Mouse (Mus musculus): Measurements from ENCODE around the gene Snx14. TPM values are rescaled to one million over a fixed set of nuclear protein-coding genes. Genes with fewer than 3 reads are reported as not detected.
A peak's percentile ranks its signal among the peaks of the same experiment; 100 is the strongest.

Snx14 gene
- polyA plus RNA-seq, 1 experiment from 2014 or later: 31.8 TPM

DNA sequence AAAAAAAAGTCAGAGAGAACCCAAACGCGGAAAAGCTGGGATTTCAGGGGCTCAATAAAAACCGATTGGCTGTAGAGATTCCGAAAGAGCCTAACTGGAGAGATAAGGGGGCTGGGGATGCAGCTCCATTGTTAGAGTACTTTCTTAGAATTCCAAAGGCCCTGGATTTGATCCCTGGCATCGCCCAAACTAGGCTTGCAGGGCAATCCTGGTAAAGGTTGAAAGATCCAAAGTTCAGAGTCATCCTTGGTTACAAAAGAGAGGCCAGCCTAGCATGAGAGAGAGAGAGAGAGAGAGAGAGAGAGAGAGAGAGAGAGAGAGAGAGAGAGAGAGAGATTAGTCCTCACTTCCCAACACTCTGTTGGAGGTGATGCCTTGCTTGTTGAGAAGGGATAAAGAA lies 110.1 kb downstream of the Snx14 start:
- H3K4me1 ChIP-seq (ENCODE audit: control insufficient read depth, insufficient read depth, low read length): peaks cover 5% of the 10 kb centered on the region; the same call in 1 of the 2 replicates
- H3K36me3 ChIP-seq (ENCODE audit: control insufficient read depth, insufficient read depth, low read length): no peaks in the 10 kb centered on the region
- no peaks in the 10 kb centered on the region for H3K9me3 ChIP-seq (ENCODE audit: control insufficient read depth, low read length)
- H3K4me2 ChIP-seq (ENCODE audit: low read length): no peak overlapping the region
- no peak overlapping the region for H3K4me3 ChIP-seq (replicated peaks; ENCODE audit: low read depth, low read length)
- 16% methylated on average over 5 of the region's 5 CpGs for WGBS
- peaks cover 15% of the 10 kb centered on the region; the same call in 1 of the 2 replicates for H3K27me3 ChIP-seq (ENCODE audit: control insufficient read depth, insufficient read depth, low read length)
- no peak for DNase-seq
- no peak overlapping the region for H3K9ac ChIP-seq (replicated peaks; ENCODE audit: low read length)
- no peak for ATAC-seq (ENCODE audit: low FRiP score, low TSS enrichment)
- H3K27ac ChIP-seq (replicated peaks; ENCODE audit: low read depth, low read length): no peak overlapping the region

DNA sequence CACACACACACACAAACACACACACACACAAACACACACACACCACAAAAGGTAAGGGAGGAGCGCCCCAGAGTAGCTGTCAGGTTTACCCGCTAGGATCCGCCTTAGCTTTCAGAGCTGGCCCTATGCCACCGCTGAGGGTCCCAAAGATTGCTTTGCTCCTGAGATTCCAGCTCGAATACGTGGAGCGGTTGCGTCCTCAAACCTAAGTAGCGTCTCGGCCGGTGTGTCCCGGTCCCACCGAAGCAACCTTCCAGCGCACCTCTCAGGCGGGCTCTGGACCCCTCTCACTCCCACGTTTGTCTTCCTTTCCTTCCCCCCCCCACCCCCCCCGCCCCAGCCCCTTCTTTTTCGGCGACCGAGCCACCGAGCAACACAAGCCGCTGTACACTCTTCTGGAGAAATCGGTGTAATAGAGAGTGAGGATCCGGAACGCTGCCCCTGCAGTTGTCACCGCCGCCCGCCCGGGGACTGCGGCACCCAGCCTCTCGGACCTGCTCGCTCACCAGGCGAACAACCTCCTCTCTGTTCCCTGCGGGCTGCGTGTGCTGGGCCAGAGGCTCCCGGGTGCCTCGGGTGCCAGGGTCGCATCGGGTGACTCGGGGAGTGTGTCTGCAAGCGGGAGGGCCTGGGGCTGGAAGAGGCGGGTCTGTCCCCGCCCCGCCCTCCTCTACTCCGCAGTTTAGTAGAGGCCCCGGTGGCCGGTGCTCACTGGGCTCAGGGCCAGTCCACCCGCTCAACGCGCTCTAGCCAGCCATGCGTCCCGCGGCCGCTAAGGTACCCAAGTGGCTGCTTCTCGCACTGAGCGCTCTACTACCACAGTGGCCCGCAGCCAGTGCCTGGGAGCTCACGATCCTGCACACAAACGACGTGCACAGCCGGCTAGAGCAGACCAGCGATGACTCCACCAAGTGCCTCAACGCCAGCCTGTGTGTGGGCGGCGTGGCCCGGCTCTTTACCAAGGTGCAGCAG lies 111.5 kb downstream of the Snx14 start, which contains the start of gene Nt5e:
Gene Nt5e, plus strand, starts transcription at position 268 of the 972 bp plus-strand sequence.
- H3K9me3 ChIP-seq (ENCODE audit: control insufficient read depth, low read length): no peaks in the 10 kb centered on the region
- H3K27me3 ChIP-seq (ENCODE audit: control insufficient read depth, insufficient read depth, low read length): peaks cover 15% of the 10 kb centered on the region; the same call in 1 of the 2 replicates
- ATAC-seq (ENCODE audit: low FRiP score, low TSS enrichment): peak; percentile 87
- under 1% methylated on average over 66 of the region's 66 CpGs for WGBS
- H3K4me1 ChIP-seq (ENCODE audit: control insufficient read depth, insufficient read depth, low read length): peaks cover 5% of the 10 kb centered on the region; the same call in 1 of the 2 replicates
- no peak within 1 kb of the TSS for H3K27ac ChIP-seq (replicated peaks; ENCODE audit: low read depth, low read length)
- peak within 1 kb of the TSS; percentile 62 for H3K4me3 ChIP-seq (replicated peaks; ENCODE audit: low read depth, low read length)
- H3K9ac ChIP-seq (replicated peaks; ENCODE audit: low read length): peak within 1 kb of the TSS; percentile 55
- DNase-seq: peak; percentile 82
- H3K36me3 ChIP-seq (ENCODE audit: control insufficient read depth, insufficient read depth, low read length): no peaks in the 10 kb centered on the region
- peak within 1 kb of the TSS; percentile 99 for H3K4me2 ChIP-seq (ENCODE audit: low read length)

Other genes starting within 250 kb of the Snx14 start
- gene Nt5e, start 111.8 kb downstream of the Snx14 start, polyA plus RNA-seq (2014; fragmentation: Nextera tagmentation; extraction: Ambion mirVana): 0.36 and 0.61 TPM in 2 replicates
- gene Gm20537, start 17.7 kb upstream of the Snx14 start, polyA plus RNA-seq (2014; fragmentation: Nextera tagmentation; extraction: Ambion mirVana): 1.3 TPM in 1 of 2 replicates, not detected in the other
- gene Syncrip, start 43.6 kb upstream of the Snx14 start, polyA plus RNA-seq (2014; fragmentation: Nextera tagmentation; extraction: Ambion mirVana): 85.3 and 117 TPM in 2 replicates
- 16.5 and 20.2 TPM in 2 replicates for gene Zfp949, start 109.1 kb upstream of the Snx14 start, polyA plus RNA-seq (2014; fragmentation: Nextera tagmentation; extraction: Ambion mirVana)
- gene Trim43a, start 141.9 kb upstream of the Snx14 start, polyA plus RNA-seq (2014; fragmentation: Nextera tagmentation; extraction: Ambion mirVana): 0.20 TPM in 1 of 2 replicates, not detected in the other

Measured in midbrain, embryonic 14.5 days (tissue).